Mouse (Mus musculus): ENCODE data around the gene Tsku.

Tsku gene

DNA sequence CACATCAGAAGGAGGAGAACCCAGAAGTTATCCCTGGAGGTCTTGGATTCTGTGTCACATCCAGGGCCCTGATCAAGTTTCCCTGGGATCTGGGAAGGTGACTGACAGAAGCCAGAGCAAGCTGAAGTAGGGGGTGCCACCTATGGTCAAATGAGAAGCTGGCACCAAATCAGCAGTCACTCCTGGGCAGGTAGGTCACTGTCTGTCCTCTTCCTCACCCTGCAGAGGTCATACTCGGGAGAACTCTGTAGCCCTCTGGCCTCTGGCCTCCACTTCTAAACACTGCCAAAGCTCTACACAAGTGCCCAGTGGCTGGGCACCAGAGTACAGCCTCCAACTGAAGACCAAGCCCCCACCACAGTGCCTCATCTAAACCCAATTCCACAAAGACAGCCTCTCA lies 3.1 kb downstream of the Tsku start:
- DNase-seq: no peak

DNA sequence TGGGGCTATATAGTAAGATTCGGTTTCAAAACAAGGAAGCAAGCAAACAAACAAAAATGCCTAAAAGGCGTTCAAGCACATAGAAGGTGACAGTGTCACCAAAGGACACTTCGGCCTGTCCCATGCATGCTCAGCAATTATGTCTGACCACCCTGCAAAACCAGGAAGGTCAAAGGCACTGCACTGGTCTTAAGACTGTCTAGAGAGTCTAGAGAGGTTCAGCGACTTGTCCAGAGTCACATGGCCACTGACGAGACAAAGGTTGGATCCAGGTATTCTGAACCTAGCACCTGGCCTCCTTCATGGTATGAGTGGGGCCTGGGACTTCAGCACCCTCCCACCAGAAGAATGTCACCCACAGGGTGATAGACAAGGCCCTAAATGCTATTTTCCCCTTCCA lies 3.8 kb downstream of the Tsku start:
- no peak for DNase-seq

DNA sequence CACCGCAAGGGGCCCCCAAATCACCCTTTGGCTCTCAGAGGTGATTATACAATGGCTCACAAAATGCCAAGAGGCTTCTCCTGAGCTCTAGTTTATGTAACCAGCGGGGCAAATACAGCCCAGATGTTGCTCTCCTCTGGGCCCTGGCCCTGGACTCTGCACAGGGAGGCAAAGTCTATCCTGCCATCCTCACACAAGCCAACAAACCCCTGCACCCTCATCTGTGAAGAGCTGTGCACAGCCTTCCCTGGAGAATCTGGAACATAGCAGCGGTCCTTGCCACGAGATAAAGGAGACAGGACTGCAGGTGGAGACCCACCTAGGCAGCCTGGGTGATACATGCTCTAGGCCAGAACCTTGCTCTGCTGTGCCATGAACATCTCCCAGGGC lies 6.2 kb downstream of the Tsku start:
- DNase-seq: no peak

DNA sequence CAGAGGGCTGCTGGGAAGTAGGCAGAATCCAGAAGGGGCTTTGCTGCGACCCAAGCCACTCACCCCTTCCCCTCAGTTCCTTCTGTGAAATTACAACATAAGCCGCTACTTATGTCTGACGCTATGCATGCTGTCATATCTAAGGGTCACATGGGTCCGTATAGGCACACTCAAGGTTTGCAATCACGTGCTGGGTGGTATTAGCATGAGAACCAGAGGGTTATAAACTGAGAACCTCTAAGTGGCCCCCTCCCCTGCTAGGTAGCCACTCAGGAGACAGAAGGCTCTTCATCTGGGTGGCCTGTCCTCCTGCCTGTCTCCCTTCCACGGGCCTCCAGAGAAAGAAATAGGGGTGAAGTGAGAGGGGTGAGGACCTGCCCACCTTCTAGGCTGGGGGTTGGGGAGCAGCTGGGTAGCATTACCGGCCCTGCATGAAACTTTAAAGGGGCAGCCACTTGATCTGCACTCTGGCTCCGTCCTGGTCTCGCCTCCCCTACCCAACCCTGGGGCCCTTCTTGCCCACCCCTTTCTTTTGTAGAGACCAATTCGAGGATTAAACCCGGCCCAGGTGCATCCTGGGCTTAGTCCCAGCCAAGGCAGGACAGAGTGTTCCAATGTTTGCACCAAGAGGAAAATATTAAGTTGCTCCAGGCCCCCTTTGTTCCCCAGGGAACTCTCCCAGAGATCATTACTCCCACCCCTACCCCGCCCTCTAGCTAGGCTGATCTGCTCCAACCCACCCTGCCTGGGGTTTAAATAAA lies 6.8 kb downstream of the Tsku start:
- no peak for DNase-seq

DNA sequence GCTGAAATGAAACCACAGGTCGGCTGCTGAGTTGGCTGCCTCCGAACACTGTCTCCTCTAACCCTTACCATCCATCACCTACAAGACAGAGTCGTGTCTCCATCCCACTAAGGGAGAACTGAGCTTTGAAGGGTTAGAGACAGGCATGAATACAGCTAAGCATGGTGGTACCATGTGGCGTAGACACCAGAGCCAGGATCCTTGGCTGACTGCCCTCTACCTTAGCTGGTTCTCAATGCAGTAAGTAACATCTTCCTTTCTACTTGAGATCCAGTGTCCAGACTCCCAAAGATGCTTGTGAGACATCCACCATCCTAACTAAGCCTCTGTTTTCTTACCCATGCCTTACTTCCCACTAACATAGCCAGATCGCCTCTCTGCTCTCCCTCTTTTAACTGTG lies 7.5 kb downstream of the Tsku start:
- DNase-seq: no peak

GRCm38 (mm10) chr7:98351523-98351922 lies 9.6 kb downstream of the Tsku start:
- no peak for DNase-seq

DNA sequence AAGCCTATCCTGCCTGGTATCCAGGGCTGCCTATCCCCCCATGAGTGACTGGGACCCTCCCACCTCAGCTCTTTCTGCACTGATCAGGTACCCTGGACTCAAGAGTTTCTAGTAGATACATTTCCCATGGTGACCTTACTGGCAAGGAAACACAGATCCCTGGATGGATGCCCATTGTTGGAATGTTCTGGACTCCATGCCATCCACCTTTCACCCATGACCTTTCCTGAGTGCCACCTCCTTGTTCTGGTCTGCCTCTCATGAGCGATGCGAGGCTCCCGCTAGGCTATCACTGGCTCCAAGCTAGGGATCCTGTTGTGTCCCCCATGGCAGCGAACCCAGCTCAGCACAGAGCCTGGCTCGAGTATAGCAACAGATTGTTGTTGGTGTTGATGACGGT lies 11.3 kb downstream of the Tsku start:
- no peak for DNase-seq

- peak; percentile 68 for DNase-seq
These were observed 12.0 kb downstream of the Tsku start for GRCm38 (mm10) chr7:98349096-98349495.

DNA sequence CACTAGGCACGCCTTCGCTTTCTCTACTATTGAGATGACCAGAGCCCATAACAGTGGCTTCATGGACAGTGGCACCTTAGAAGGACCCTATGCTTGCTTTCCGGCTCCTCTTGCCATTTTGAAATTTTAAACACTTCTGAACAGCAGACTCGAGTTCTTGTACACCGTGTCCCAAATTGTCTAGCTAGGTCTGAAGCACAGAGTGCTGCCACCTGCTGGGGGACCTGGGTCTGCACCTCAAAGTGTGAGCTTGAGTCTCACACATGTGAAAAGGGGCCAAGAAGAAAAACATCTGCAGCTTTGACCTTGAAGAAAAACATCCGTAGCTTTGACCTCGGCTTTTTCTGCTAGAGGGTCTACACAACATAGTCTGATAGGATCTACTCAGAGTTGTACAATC lies 13.1 kb downstream of the Tsku start:
- peak; percentile 32 for DNase-seq

DNA sequence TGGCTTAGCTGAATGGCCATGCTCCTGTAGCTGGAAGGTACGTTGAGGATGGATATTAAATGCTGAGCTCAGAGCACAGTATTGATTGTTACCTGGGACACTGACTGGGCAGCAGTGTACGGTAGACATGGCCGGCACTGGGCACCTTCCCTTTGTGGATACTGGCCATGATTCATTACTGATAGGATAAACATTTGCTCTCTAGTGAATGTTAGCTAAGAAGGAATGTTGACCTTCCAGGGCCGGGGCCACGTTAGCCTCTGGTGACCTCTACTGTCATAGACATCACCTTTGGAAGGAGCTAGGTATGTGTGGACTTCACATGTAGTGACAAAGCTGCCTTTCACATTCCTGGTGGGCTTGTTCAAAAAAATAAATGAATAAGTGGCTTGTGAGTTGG lies 13.7 kb downstream of the Tsku start:
- no peak for DNase-seq

- no peak for DNase-seq
These were observed 16.1 kb downstream of the Tsku start for GRCm38 (mm10) chr7:98345036-98345435.

- DNase-seq: no peak
These were observed 16.8 kb downstream of the Tsku start for GRCm38 (mm10) chr7:98344361-98344760.

DNA sequence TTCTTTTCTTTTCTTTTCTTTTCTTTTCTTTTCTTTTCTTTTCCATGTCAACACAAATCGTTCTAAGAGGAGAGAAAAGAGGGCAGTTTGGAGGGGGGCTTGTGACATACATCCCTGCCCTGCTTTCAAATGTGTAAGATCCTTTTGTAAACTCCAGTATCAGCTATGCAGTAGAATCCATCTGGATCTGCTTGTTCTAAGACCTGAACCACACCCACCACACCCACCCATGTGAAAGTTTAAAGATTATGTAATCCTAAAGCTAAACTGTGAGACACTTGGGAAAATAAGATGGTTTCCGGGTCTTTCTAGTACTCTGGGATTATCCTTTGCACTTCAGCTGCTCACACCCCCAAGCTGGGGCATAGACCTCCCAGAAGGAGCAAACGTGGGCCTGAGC lies 18.9 kb downstream of the Tsku start:
- DNase-seq: no peak

GRCm38 (mm10) chr7:98341475-98341874 lies 19.7 kb downstream of the Tsku start:
- peak; percentile 42 for DNase-seq

DNA sequence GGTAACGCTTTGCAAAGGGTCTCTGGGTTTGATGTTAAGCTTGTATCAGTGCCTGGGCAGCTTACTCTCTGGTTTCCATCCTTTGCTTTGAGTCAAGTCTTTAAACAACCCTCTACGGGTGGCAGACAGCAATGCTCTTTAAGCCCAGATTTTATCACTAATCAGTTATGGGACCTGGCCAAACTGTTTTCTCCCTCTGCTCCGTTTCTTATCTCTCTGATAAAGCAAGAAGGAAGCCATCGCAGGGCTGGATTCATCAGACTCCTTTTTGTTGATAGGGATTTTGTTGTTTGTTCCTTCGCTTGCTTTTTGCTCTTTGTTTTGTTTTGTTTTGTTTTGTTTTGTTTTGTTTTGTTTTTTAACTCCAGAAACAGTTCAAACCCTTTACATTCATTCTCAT lies 20.8 kb downstream of the Tsku start:
- DNase-seq: no peak

DNA sequence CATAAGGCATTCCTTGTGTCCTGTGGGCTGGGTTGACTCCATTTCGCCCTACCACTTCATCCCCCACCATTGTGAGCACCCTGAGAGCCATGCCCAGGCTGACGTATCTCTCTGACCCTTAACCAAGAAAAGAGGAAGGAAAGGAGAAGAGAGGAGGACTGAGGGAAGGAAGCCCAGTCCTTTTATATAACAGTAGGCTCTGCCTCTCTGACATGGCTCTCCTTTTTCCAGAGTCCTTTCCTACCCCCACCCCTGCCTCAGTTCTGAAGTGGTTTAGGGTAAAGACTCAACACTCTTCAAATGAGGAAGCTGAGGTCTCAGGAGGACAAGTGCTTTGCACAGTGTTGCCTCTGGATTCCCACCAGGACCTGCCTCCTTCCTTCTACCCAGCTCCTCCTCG lies 27.1 kb downstream of the Tsku start:
- no peak for DNase-seq

DNA sequence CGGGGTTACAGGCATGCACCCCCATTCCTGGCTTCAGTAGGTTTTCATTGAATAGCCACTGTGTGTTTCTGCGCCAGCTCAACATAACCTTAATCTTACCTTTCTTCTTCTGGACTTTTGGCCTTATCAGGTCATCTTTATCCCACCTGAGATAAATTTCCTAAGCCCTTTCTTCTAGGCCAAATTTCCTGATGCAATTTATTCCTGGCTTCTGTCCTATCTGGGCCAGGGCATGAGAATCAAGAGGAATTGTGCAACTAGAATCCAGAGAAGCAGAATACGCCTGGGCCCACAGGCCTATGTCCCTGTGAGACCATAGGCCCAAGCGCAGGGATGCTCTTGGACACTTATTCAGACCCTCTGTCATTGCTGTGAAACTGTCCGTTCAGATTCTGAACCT lies 27.6 kb downstream of the Tsku start:
- no peak for DNase-seq

- no peak for DNase-seq
These were observed 28.3 kb downstream of the Tsku start for GRCm38 (mm10) chr7:98332678-98333397.

DNA sequence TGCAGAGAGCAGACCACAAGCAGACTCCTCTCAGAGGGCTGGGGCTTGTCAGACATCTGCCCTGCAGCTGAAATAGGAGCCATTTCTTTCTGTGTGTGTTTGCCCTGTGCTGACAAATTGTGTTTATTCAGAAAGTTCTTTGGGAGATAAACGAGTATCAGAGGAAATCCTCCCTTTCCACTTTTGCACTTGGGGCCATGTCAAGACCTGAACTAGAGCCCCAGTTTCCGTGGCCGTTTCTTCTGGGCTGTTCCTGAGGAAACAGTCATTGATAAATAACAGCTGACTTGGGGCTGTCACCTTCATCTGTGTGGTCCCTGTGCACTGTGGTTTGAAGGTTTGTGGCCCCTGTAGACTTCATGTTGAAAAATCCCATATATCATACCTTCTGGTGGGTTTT lies 29.2 kb downstream of the Tsku start:
- no peak for DNase-seq

DNA sequence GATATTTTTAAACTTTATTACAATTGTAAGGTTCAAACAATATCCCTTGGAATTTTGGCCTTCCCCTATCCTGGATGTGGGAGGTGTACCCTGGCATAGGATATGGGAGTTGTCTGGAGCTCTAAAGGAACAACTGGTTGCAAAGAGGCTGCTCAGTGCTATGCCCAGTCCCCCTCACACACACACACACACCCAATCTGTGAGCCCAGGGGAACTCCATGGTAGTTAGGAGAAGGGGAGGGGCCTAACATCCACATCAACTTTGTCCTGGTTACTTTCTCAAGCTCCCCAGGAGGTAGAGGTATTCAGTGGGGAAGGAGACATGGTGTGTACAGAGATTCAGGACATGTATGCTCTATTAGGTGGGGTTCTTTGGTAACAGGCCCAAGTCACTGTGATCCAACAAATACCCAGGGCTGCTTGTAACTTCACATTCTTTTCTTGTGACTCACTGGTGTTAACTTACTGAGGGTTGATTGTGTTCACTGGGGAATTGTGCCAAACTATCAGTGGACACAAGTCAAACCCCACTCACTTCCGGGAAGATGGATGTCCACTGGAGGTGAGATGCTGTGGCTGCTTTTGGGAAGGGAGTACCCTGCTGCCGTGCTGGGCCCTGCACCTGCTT lies 30.6 kb downstream of the Tsku start:
- no peak for DNase-seq

GRCm38 (mm10) chr7:98329651-98330374 lies 31.3 kb downstream of the Tsku start:
- no peak for DNase-seq

DNA sequence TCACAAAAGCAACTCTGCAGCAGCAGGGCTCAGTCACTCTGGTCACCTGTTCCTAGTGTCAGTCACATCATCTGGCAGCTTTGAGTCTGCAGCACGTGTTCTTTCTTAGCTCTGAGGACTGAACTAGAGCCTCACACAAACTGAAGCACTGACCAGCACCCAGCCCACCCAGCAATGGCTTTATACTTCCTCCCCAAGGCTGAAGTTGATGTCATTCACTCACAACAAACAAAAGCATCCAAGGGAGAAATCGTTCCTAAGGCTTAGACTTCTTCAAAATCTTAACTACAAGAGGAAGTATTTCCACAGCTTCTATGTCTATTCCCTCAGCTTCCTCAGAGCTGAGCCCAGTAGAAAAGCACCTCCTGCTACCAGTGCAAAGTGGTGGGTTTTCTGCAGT lies 32.8 kb downstream of the Tsku start:
- no peak for DNase-seq

GRCm38 (mm10) chr7:98326051-98326450 lies 35.1 kb downstream of the Tsku start:
- DNase-seq: no peak

DNA sequence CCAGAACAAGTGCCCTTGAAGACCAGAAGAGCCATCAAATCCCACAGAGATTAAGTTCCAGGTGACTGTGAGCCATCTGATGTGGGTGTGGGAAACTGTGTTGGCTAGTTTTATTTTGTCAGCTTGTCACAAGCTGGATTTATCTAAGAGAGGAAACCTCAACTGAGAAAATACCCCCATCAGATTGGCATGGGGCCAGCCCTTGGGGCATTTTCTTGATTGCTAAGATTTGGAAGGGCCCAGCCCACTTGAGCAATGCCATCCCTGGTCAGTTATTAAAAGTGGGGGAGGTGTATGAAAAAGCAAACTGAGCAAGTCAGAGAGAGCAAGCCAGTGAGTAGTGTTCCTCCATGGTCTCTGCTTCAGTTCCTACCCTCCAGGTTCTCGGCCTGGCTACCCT lies 36.9 kb downstream of the Tsku start:
- DNase-seq: no peak

Measured in cerebellum, adult 9-11 months (tissue).